Mouse (Mus musculus): Measurements from ENCODE around the gene Rbmxl1. TPM values are rescaled to one million over a fixed set of nuclear protein-coding genes. Genes with fewer than 3 reads are reported as not detected.
"Not testable (repeated sequence)": the region's sequence is repeated elsewhere in the genome, so short reads cannot be mapped to it uniquely, and the experiment has no call there.

Gene Rbmxl1
- total RNA-seq, 2 experiments from 2014 or later: 67.3 to 72.1 TPM

DNA sequence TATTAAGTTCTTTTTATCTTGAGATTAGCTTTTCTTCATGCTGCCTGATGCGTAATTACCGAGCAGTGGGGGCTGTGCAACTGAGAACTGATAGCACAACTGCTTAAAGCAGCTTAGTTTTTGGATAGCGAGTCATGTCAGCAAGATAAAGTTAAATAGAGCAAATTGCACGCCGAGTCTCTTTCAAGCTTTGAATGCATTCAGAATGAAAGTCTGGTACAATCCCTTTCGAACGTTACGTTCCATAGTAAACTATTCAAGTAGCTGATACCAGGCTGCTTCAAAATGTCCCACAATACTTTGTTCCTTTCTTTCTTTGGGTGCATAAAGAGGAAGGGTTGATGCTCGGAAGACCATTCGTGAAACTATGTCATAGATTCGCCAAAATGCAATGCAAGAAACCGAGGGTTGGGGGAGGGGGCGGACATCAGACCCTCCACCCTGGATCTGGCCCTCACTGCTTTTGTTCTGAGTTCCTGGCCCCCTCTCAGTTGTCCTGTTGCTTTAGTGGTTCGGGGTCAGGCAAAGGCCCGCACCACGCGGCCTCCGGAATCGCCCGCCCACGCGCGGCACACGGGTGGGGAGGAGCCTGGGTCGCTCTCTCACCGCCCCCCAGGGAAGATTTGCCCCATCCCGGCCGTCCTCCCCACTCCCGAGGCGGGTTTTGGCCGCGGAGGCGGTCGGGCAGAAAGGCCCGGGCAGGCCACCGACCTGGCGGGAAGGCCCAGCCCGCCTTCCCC lies 549 bp downstream of the Rbmxl1 start:
- DNase-seq (ENCODE audit: extremely low spot score in 1 of 2, low spot score in 2 of 2): peak; percentile 26 to 72
- intact Hi-C loops (cut with DNase I): loop anchor here (2.0 kb wide), 1 partner anchor 135 kb away; no protein-coding TSS in a partner anchor

DNA sequence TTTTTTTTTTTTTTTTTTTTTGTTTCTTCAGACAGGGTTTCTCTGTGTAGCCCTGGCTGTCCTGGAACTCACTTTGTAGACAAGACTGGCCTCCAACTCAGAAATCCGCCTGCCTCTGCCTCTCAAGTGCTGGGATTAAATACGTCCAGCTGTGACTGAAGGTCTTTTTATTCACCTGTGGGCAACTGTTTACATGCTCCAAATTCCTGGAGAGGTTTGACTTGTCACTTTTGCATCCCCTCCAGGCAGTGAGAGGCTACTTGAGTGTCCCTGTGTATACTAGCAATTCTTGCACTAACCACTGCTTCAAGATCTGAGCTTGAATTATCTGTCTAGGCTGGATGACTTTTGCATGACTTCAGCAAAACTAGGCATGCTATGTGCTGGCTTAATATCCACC lies 6.0 kb downstream of the Rbmxl1 start:
- DNase-seq (ENCODE audit: extremely low spot score in 1 of 2, low spot score in 2 of 2): no peak
- intact Hi-C loops (cut with DNase I): no loop called here

DNA sequence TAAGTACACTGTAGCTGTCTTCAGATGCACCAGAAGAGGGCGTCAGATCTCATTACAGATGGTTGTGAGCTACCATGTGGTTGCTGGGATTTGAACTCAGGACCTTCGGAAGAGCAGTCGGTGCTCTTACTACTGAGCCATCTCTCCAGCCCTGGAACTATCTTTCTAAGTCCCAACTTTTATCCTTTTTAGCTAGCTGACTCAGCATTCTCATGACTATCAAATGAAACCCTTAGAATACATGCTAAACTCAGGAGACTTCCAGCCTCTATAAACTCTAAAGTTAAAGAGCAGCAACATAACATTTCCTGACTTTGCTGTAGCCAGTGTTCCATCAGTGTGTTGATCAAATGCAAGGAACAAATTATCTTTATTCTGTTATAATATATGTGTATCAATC lies 12.4 kb downstream of the Rbmxl1 start:
- DNase-seq (ENCODE audit: extremely low spot score in 1 of 2, low spot score in 2 of 2); intact Hi-C loops (cut with DNase I): not testable (repeated sequence)

DNA sequence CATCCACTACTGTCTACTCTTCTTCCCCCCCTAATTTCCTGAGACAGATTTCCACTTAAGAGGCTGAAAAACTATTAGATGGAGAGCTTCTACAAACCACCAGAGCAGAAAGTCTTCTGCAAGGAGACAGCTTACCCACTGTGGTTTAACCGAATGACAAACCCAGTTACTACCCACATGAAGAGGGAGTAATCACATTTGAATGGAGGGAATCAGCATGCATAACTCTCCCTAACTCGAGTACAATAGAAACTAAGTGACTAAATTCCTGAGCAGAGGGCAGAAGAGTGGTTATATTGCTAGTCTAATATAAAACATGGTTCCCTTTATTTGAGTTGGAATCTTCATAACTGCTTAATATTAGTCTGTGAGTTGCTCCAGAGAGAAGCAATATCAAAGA lies 15.7 kb downstream of the Rbmxl1 start:
- intact Hi-C loops (cut with DNase I): no loop called here
- no peak for DNase-seq (ENCODE audit: extremely low spot score in 1 of 2, low spot score in 2 of 2)

DNA sequence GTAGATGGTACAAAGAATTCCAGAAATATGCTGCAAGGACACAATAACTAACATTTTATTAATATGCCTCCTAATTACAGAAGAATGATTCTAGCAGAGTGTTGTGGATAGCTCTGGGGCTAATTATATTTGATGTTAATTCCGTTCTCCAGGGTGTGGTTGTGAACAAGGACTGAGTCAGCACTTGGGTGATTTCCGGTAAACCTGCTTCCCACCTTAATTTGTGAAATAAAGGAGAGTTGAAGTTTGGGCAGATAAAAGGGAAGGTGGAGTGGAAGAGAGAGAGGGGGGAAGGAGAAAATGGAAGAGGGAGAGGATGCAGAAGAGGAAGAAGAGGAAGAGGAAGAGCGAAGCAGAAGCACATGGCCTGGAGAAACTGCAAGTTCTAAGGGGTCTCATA lies 19.0 kb downstream of the Rbmxl1 start:
- DNase-seq (ENCODE audit: extremely low spot score in 1 of 2, low spot score in 2 of 2): no peak
- intact Hi-C loops (cut with DNase I): no loop called here

DNA sequence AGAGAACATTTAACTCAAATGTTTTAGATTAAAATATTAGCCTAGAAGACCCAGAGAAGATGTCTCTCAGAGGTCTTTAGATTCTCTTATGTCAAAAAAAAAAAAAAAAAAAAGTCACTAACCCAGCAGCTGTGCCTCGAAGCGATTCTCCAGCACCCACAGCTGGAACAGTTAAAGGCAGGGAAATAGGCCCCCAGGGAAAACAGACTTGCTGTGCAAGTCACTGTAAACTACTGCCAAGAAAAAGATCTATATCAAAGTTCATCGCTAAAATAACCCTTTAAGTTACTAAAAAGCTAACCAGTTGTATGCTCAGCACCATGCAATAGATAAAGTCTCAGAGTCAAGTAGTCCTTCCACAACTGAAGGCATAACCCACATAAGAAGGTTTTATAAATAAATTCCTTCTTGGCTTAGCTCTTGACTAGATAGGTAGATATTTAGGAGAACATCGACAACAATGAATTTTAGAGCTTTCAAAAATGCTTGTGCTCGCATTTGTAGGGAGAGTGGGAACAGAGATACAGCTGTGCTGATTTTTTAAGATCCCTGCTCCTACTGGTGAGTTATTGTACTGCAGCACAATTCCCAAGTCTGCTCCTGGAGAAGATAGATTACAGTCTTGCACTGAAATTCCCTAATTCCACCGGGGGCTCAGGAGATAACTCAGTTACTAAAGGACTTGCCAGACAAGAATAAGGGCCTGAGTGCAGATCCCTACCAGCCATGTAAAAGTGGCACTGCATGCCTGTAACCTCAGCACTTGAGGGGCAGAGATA lies 31.5 kb downstream of the Rbmxl1 start:
- intact Hi-C loops (cut with DNase I): no loop called here
- DNase-seq (ENCODE audit: extremely low spot score in 1 of 2, low spot score in 2 of 2): no peak

DNA sequence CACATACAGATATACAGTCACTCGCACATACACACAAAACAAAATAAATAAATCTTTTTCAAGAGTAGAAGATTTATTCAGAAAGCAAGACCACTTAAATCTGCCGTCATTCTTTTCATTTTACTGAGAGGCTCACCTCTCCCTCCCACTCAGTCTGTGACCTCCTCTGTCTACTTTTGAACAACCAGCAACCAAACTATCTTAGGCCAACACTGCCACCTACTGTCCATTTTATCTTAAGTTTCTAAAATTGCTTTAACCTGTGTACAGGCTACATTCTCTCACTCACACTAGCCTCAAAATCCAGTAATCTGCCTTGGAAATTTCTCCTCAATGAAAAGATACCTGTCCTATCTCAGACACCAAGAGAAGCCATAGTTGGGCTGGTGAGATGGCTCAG lies 40.8 kb downstream of the Rbmxl1 start:
- intact Hi-C loops (cut with DNase I): no loop called here
- DNase-seq (ENCODE audit: extremely low spot score in 1 of 2, low spot score in 2 of 2): no peak

DNA sequence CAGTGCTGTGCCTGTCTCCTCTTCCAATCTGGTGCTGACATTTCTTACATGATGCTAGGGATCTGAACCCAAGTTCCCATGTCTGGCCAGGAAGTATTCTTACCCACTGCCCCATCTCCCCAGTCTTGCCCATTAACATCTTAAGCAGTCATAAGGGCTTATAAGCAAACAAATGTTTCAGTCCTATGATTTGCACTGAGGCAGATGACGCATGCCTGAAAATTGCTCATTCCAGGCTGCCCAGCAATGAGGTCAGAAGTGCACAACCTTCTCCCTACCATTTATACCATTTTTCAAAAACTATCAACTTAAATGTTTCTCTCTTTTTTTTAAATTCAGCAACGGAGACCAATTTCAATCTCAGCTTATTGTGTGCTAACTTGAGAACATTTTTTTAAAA lies 44.8 kb downstream of the Rbmxl1 start:
- DNase-seq (ENCODE audit: extremely low spot score in 1 of 2, low spot score in 2 of 2): no peak
- intact Hi-C loops (cut with DNase I): no loop called here

DNA sequence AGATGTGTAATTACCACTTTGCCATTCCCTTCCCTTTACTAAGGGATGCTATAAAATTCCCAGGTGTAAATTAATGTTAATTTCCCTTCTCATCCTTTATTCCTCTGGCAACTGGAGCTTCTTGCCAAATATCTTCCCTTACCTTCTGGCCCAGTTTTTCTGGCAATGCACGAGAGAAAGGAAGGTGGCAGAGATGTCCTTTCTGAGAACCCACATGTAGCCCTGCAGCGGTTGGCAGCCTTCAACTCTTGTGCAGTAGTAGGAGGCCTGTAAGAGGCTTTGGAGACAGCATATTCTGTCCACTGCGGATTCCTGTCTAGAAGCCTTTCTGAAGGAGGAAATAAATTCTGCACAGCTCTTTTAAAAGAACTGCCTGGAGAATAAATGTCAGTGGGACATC lies 52.3 kb downstream of the Rbmxl1 start:
- intact Hi-C loops (cut with DNase I): no loop called here
- no peak for DNase-seq (ENCODE audit: extremely low spot score in 1 of 2, low spot score in 2 of 2)

Other genes with a start within 250 kb of the Rbmxl1 start
- gene Pou4f2, start 72.3 kb downstream of the Rbmxl1 start, total RNA-seq (2021): not detected
- 1 to 10 TPM; 5.6 to 6.8 TPM for gene Slc10a7, start 448 bp upstream of the Rbmxl1 start, total RNA-seq (2021)

Data from left cerebral cortex, postnatal 10 days (tissue).